Mouse (Mus musculus) stomach, postnatal 0 days (tissue): ENCODE data around the gene Csrp3. TPM values are rescaled to one million over a fixed set of nuclear protein-coding genes. Genes with fewer than 3 reads are reported as not detected.

Experiments
- ATAC-seq: fragments of 200-750 bp; cut with Nextera tagmentation; 2 replicates; pipeline ENCODE4 v1.8.0; 2017; ENCODE audit not compliant: low FRiP score, low TSS enrichment
- DNase-seq: peaks from one replicate; pipeline ENCODE4 v3.0.0-alpha.2; 2016; ENCODE audit warnings: low spot score
- H3K27ac ChIP-seq: fragments of 300-500 bp; sonication (generic); replicated peaks from 2 replicates; pipeline ENCODE4 v1.5.1; 2014; ENCODE audit warnings: mild to moderate bottlenecking, control low read depth
- H3K27me3 ChIP-seq: fragments of 300-500 bp; sonication (generic); 2 replicates; pipeline ENCODE4 v1.6.1; 2014; ENCODE audit warnings: low read length; ENCODE audit not compliant: control insufficient read depth, insufficient read depth
- H3K36me3 ChIP-seq: fragments of 300-500 bp; sonication (generic); 2 replicates; pipeline ENCODE4 v1.6.1; 2014; ENCODE audit warnings: low read length, mixed read lengths; ENCODE audit not compliant: control insufficient read depth, insufficient read depth
- H3K4me1 ChIP-seq: fragments of 300-500 bp; sonication (generic); replicated peaks from 2 replicates; pipeline ENCODE4 v1.6.1; 2014; ENCODE audit warnings: antibody characterized with exemption; ENCODE audit not compliant: control insufficient read depth, insufficient read depth
- H3K4me2 ChIP-seq: fragments of 300-500 bp; sonication (generic); replicated peaks from 2 replicates; pipeline ENCODE4 v1.6.1; 2014; ENCODE audit warnings: low read depth, mild to moderate bottlenecking, control low read depth, moderate library complexity
- H3K4me3 ChIP-seq: fragments of 300-500 bp; sonication (generic); 2 replicates; pipeline ENCODE4 v1.5.1; 2014; ENCODE audit warnings: low read depth, low read length, control low read depth
- H3K9ac ChIP-seq: fragments of 300-500 bp; sonication (generic); 2 replicates; pipeline ENCODE4 v1.6.1; 2014; ENCODE audit warnings: mild to moderate bottlenecking, low read length, control low read depth, mixed read lengths
- H3K9me3 ChIP-seq: fragments of 300-500 bp; sonication (generic); 2 replicates; pipeline ENCODE4 v1.6.1; 2016; ENCODE audit warnings: low read length; ENCODE audit not compliant: control insufficient read depth
- CTCF ChIP-seq: IDR thresholded peaks from 2 replicates; pipeline ENCODE4 v1.5.1; 2016; ENCODE audit warnings: antibody characterized with exemption, low read depth, mild to moderate bottlenecking, moderate library complexity
- EP300 ChIP-seq: optimal IDR thresholded peaks from 2 replicates; pipeline ENCODE3; 2016; ENCODE audit warnings: antibody characterized with exemption
- WGBS: fragments of 180-500 bp; shearing (Covaris S2); extraction: QIAGEN DNeasy Blood & Tissue Kit; methylation state at CpG from one replicate; pipeline ENCODE4 v1.1.7; 2014; 5-methylcytosine and 5-hydroxymethylcytosine counted together
- polyA plus RNA-seq: library from polyadenylated mRNA; unstranded; fragments of >200 nt; fragmentation: Nextera tagmentation; extraction: Ambion mirVana; gene quantifications from 2 replicates; pipeline ENCODE4 v1.2.1, GENCODE M21; 2015

Gene Csrp3
- polyA plus RNA-seq, 1 experiment from 2014 or later = 0.22 TPM

GRCm38 (mm10) chr7:48840545-48840944, 7.3 kb downstream of the Csrp3 start:
- Histone ChIP-seq H3K9me3 (no peaks in the 10 kb centered on the region), H3K27me3 (no peaks in the 10 kb centered on the region), H3K27ac (no peak overlapping the region), H3K4me2 (no peak overlapping the region), H3K9ac (no peak overlapping the region), H3K4me1 (no peaks in the 10 kb centered on the region), H3K4me3 (no peak overlapping the region), H3K36me3 (no peaks in the 10 kb centered on the region)
- DNase-seq = no peak
- 50% methylated on average over 2 of the region's 2 CpGs for WGBS
- no peak for ATAC-seq
- TF ChIP-seq CTCF (no peak), EP300 (no peak)

- Histone ChIP-seq H3K27ac (no peak overlapping the region), H3K27me3 (no peaks in the 10 kb centered on the region), H3K36me3 (no peaks in the 10 kb centered on the region), H3K9me3 (no peaks in the 10 kb centered on the region), H3K9ac (no peak overlapping the region), H3K4me3 (no peak overlapping the region), H3K4me2 (no peak overlapping the region), H3K4me1 (no peaks in the 10 kb centered on the region)
- 68% methylated on average over 2 of the region's 2 CpGs for WGBS
- ATAC-seq = no peak
- no peak for DNase-seq
- TF ChIP-seq EP300 (no peak), CTCF (peak; percentile 28; the same call in 1 of the 2 replicates)
Measured at GRCm38 (mm10) chr7:48838434-48838833, 9.4 kb downstream of the Csrp3 start.

GRCm38 (mm10) chr7:48836949-48837348, 10.9 kb downstream of the Csrp3 start:
- WGBS = 58% methylated on average over 6 of the region's 6 CpGs
- Histone ChIP-seq H3K4me3 (no peak overlapping the region), H3K27ac (no peak overlapping the region), H3K36me3 (no peaks in the 10 kb centered on the region), H3K4me1 (no peaks in the 10 kb centered on the region), H3K27me3 (no peaks in the 10 kb centered on the region), H3K9ac (no peak overlapping the region), H3K4me2 (no peak overlapping the region), H3K9me3 (no peaks in the 10 kb centered on the region)
- TF ChIP-seq EP300 (no peak), CTCF (no peak)
- no peak for DNase-seq
- ATAC-seq = no peak

GRCm38 (mm10) chr7:48834989-48835626, 12.7 kb downstream of the Csrp3 start:
- Histone ChIP-seq H3K4me2 (no peak overlapping the region), H3K27me3 (no peaks in the 10 kb centered on the region), H3K4me1 (0 out of 2 replicates have a peak, but pooled peaks cover 2% of the 10 kb centered on the region), H3K9me3 (no peaks in the 10 kb centered on the region), H3K27ac (no peak overlapping the region), H3K4me3 (no peak overlapping the region), H3K36me3 (no peaks in the 10 kb centered on the region), H3K9ac (no peak overlapping the region)
- DNase-seq = no peak
- ATAC-seq = no peak
- 75% methylated on average over 12 of the region's 12 CpGs for WGBS
- TF ChIP-seq EP300 = no peak
- no peak for TF ChIP-seq CTCF

- ATAC-seq (no peak), DNase-seq (no peak)
- TF ChIP-seq CTCF (no peak), EP300 (no peak)
- H3K4me1 ChIP-seq = 0 out of 2 replicates have a peak, but pooled peaks cover 2% of the 10 kb centered on the region
- no peak overlapping the region for H3K4me3 ChIP-seq
- no peaks in the 10 kb centered on the region for H3K9me3 ChIP-seq
- no peak overlapping the region for H3K9ac ChIP-seq
- H3K27ac ChIP-seq = no peak overlapping the region
- no peak overlapping the region for H3K4me2 ChIP-seq
- H3K36me3 ChIP-seq = no peaks in the 10 kb centered on the region
- H3K27me3 ChIP-seq = no peaks in the 10 kb centered on the region
- WGBS = 63% methylated on average over 4 of the region's 4 CpGs
Measured at GRCm38 (mm10) chr7:48834371-48834970, 13.4 kb downstream of the Csrp3 start.

DNA sequence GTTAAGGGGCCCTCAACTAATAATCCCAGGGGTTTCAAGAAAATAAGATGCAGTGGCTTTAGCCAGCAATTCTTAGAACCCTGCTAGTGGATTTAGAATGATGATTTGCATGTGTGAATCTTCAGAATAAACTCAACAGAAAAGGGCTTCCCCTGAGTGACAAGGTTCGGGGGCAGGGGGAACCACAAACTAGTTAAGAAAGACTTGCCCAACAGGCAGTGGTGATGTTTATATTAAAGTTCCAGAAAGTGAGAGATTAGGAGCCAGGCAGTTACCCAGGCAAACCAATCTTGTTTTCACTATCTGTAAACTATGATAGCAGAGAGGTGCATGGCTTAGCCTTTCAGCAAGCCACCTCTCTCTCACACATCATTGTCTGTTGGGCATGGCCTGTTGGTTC, 15.1 kb downstream of the Csrp3 start:
- Histone ChIP-seq H3K4me1 (0 out of 2 replicates have a peak, but pooled peaks cover 2% of the 10 kb centered on the region), H3K4me3 (no peak overlapping the region), H3K4me2 (no peak overlapping the region), H3K9ac (no peak overlapping the region), H3K27me3 (no peaks in the 10 kb centered on the region), H3K36me3 (0 out of 2 replicates have a peak, but pooled peaks cover under 1% of the 10 kb centered on the region), H3K27ac (0 out of 2 replicates have a peak overlapping the region, but pooled peaks have one; percentile 18), H3K9me3 (no peaks in the 10 kb centered on the region)
- no peak for ATAC-seq
- 42% methylated on average over 1 of the region's 1 CpGs for WGBS
- TF ChIP-seq CTCF (no peak), EP300 (no peak)
- no peak for DNase-seq
